ENCODE assay signal across 15 mouse cellular contexts in genomic region chr19:53187533-53187932, GRCm38 (mm10). TPM values are rescaled to one million over a fixed set of nuclear protein-coding genes. Genes with fewer than 3 reads are reported as not detected.
DNase-seq lines count a peak whose midpoint lies in the region; ATAC-seq and TF ChIP-seq lines count a peak whose summit lies in the region.
"Had no signal": no experiment of that assay in that cellular context is flagged by ENCODE, and none has a peak within 500 bp of the region (broad histone marks: within the 10 kb centered on the region; RNA-seq: fewer than 3 reads in every experiment).

No protein-coding gene starts in this region.

- H3K4me3 ChIP-seq in gastrocnemius, adult 2 months, result no peak overlapping the region
- H3K4me3 ChIP-seq in stomach, postnatal 0 days (ENCODE audit: low read depth, low read length), result no peak overlapping the region
- H3K4me3 ChIP-seq: hindbrain, embryonic 10.5 days; limb, embryonic 12.5 days had no signal

- TF ChIP-seq EP300 in stomach, postnatal 0 days (optimal IDR thresholded peaks at IDR 0.05), result no peak

- H3K36me3 ChIP-seq in stomach, postnatal 0 days (ENCODE audit: control insufficient read depth, insufficient read depth, low read length), result no peaks in the 10 kb centered on the region; the same call in 1 of the 2 replicates
- H3K36me3 ChIP-seq: limb, embryonic 12.5 days had no signal

- TF ChIP-seq CTCF in gastrocnemius, adult 2 months (IDR thresholded peaks at IDR 0.05), result no peak
- no peak for TF ChIP-seq CTCF in stomach, postnatal 0 days (IDR thresholded peaks at IDR 0.05; ENCODE audit: low read depth)

- H3K27me3 ChIP-seq in stomach, postnatal 0 days (ENCODE audit: control insufficient read depth, insufficient read depth, low read length), result no peaks in the 10 kb centered on the region
- H3K27me3 ChIP-seq: limb, embryonic 12.5 days had no signal

- H3K9me3 ChIP-seq in stomach, postnatal 0 days (ENCODE audit: control insufficient read depth, low read length), result no peaks in the 10 kb centered on the region
- H3K9me3 ChIP-seq: hindbrain, embryonic 10.5 days; limb, embryonic 12.5 days had no signal

- no peak overlapping the region for H3K9ac ChIP-seq in stomach, postnatal 0 days (ENCODE audit: low read length)
- H3K9ac ChIP-seq: forebrain, postnatal 0 days; limb, embryonic 12.5 days had no signal

- intact Hi-C loops in gastrocnemius, adult 2 months (cut with DNase I), result no loop called here

- no peak for ATAC-seq in stomach, postnatal 0 days (ENCODE audit: low FRiP score, low TSS enrichment)
- no peak for ATAC-seq in cerebellum, adult (ENCODE audit: insufficient number of reproducible peaks, low FRiP score, low TSS enrichment)
- ATAC-seq: forebrain, postnatal 0 days had no signal

- H3K4me2 ChIP-seq in stomach, postnatal 0 days (replicated peaks; ENCODE audit: low read depth), result no peak overlapping the region
- H3K4me2 ChIP-seq: limb, embryonic 12.5 days had no signal

- no peak for DNase-seq in gastrocnemius, adult 2 months
- no peak for DNase-seq in gastrocnemius, postnatal 4 days (ENCODE audit: low spot score in 2 of 2)
- DNase-seq in spleen, postnatal 36 days (ENCODE audit: low spot score in 2 of 2), result peak; percentile 66 to 69
- no peak for DNase-seq in spleen, adult 12 weeks (ENCODE audit: low spot score)
- peak; percentile 59 for DNase-seq in liver
- no peak for DNase-seq in stomach, postnatal 0 days (ENCODE audit: low spot score)
- no peak for DNase-seq in right cerebral cortex, adult 2 months (ENCODE audit: low spot score in 2 of 2)
- DNase-seq: cerebellum, postnatal 14 days; forebrain, postnatal 0 days; kidney, adult 18-20 months; layer of hippocampus, adult 9-11 months had no signal

- H3K27ac ChIP-seq in gastrocnemius, adult 2 months, result peak overlapping the region; percentile 57; the same call in 1 of the 2 replicates
- peak overlapping the region; percentile 40; the same call in 1 of the 2 replicates for H3K27ac ChIP-seq in stomach, postnatal 0 days (replicated peaks)
- H3K27ac ChIP-seq: hindbrain, embryonic 10.5 days; limb, embryonic 12.5 days; macrophage had no signal

- 65% methylated on average over 7 of the region's 7 CpGs for WGBS in stomach, postnatal 0 days

- peaks cover 12% of the 10 kb centered on the region for H3K4me1 ChIP-seq in stomach, postnatal 0 days (replicated peaks; ENCODE audit: control insufficient read depth, insufficient read depth)

RNA-seq across cellular contexts. Expression of gene Add3, which starts 47.3 kb away (rescaled TPM):
- total RNA-seq in gastrocnemius, adult 2 months (2021), result 10 to 100 TPM; 17.0 to 29.5 TPM
- total RNA-seq in gastrocnemius, postnatal 4 days (2021), result 10 to 100 TPM; 76.6 to 85.1 TPM
- 48.2 and 52.4 TPM in 2 replicates for polyA plus RNA-seq in stomach, postnatal 0 days (2015; fragmentation: Nextera tagmentation; extraction: Ambion mirVana)

Comparison
In these comparisons a context has a peak if more than half of its experiments do, and no peak if none do; other contexts are left out.
1. DNase-seq: peak in spleen, postnatal 36 days (2 of 2) and liver (single experiment); none in gastrocnemius, adult 2 months (single experiment), gastrocnemius, postnatal 4 days (0 of 2), spleen, adult 12 weeks (single experiment), stomach, postnatal 0 days (single experiment) and right cerebral cortex, adult 2 months (0 of 2).